Mouse (Mus musculus) liver, embryonic 11.5 days (tissue): ENCODE results near the gene Utf1. TPM values are rescaled to one million over a fixed set of nuclear protein-coding genes. Genes with fewer than 3 reads are reported as not detected.

Source experiments
- ATAC-seq: fragments of 200-750 bp; cut with Nextera tagmentation; replicated peaks from 2 replicates; pipeline ENCODE4 v1.8.0; 2017; ENCODE audit warnings: moderate number of reproducible peaks, mild to moderate bottlenecking, moderate TSS enrichment, moderate library complexity; ENCODE audit not compliant: low FRiP score
- DNase-seq: peaks from one replicate; pipeline ENCODE4 v3.0.0-alpha.2; 2017; ENCODE audit warnings: low spot score
- H3K27ac ChIP-seq: fragments of 300-500 bp; sonication (generic); 2 replicates; pipeline ENCODE4 v1.5.1; 2014; ENCODE audit warnings: mild to moderate bottlenecking, low read depth, low read length, control low read depth
- H3K27me3 ChIP-seq: fragments of 300-500 bp; sonication (generic); replicated peaks from 2 replicates; pipeline ENCODE4 v1.6.1; 2014; ENCODE audit warnings: low read length, mixed read lengths; ENCODE audit not compliant: control insufficient read depth, insufficient read depth
- H3K36me3 ChIP-seq: fragments of 300-500 bp; sonication (generic); 2 replicates; pipeline ENCODE4 v1.6.1; 2014; ENCODE audit warnings: mild to moderate bottlenecking, low read length, moderate library complexity, mixed read lengths; ENCODE audit not compliant: control insufficient read depth, insufficient read depth
- H3K4me1 ChIP-seq: fragments of 300-500 bp; sonication (generic); replicated peaks from 2 replicates; pipeline ENCODE4 v1.6.1; 2014; ENCODE audit warnings: low read length, mixed read lengths; ENCODE audit not compliant: control insufficient read depth, insufficient read depth
- H3K4me2 ChIP-seq: fragments of 300-500 bp; sonication (generic); 2 replicates; pipeline ENCODE4 v1.6.1; 2014; ENCODE audit warnings: mild to moderate bottlenecking, control low read depth, moderate library complexity
- H3K4me3 ChIP-seq: fragments of 300-500 bp; sonication (generic); 2 replicates; pipeline ENCODE4 v1.5.1; 2014; ENCODE audit warnings: low read depth, low read length, control low read depth
- H3K9ac ChIP-seq: fragments of 300-500 bp; sonication (generic); 2 replicates; pipeline ENCODE4 v1.6.1; 2014; ENCODE audit warnings: low read depth, low read length, control low read depth
- H3K9me3 ChIP-seq: fragments of 300-500 bp; sonication (generic); 2 replicates; pipeline ENCODE4 v1.6.1; 2016; ENCODE audit warnings: low read length, inconsistent platforms, mixed read lengths; ENCODE audit not compliant: control insufficient read depth
- WGBS: fragments of 180-500 bp; shearing (Covaris S2); extraction: QIAGEN DNeasy Blood & Tissue Kit; methylation state at CpG from one replicate; pipeline ENCODE4 v1.1.7; 2014; 5-methylcytosine and 5-hydroxymethylcytosine counted together
- microRNA counts: library from miRNA; unstranded; fragments of <30 nt; microRNA quantifications from one replicate; lab custom pipeline; 2015
- microRNA-seq: library from miRNA; unstranded; fragments of <30 nt; microRNA quantifications from one replicate; pipeline ENCODE4, GENCODE M21; 2017; ENCODE audit warnings: borderline number of aligned reads
- polyA plus RNA-seq: library from polyadenylated mRNA; unstranded; fragments of >200 nt; fragmentation: Nextera tagmentation; extraction: Ambion mirVana; gene quantifications from 2 replicates; pipeline ENCODE4 v1.2.1, GENCODE M21; 2014

Gene Utf1
- polyA plus RNA-seq, 1 experiment from 2014 or later, result not detected

- DNase-seq, result no peak
- Histone ChIP-seq H3K27me3 (no peaks in the 10 kb centered on the region), H3K9ac (no peak overlapping the region), H3K36me3 (no peaks in the 10 kb centered on the region), H3K4me1 (no peaks in the 10 kb centered on the region), H3K4me2 (no peak overlapping the region), H3K9me3 (no peaks in the 10 kb centered on the region), H3K4me3 (no peak overlapping the region), H3K27ac (no peak overlapping the region)
- 83% methylated on average over 11 of the region's 11 CpGs for WGBS
- no peak for ATAC-seq
Observed at GRCm38 (mm10) chr7:139984505-139984904, 40.9 kb downstream of the Utf1 start.

GRCm38 (mm10) chr7:139988272-139988671 is 44.7 kb downstream of the Utf1 start:
- Histone ChIP-seq H3K4me3 (no peak overlapping the region), H3K27ac (no peak overlapping the region), H3K9me3 (no peaks in the 10 kb centered on the region), H3K27me3 (no peaks in the 10 kb centered on the region), H3K36me3 (no peaks in the 10 kb centered on the region), H3K4me1 (no peaks in the 10 kb centered on the region), H3K4me2 (no peak overlapping the region), H3K9ac (no peak overlapping the region)
- 77% methylated on average over 9 of the region's 9 CpGs for WGBS
- DNase-seq, result no peak
- ATAC-seq, result no peak

GRCm38 (mm10) chr7:139990864-139991394 is 47.3 kb downstream of the Utf1 start:
- H3K27me3 ChIP-seq, result no peaks in the 10 kb centered on the region
- no peak overlapping the region for H3K27ac ChIP-seq
- H3K36me3 ChIP-seq, result no peaks in the 10 kb centered on the region
- H3K4me2 ChIP-seq, result no peak overlapping the region
- whole genome bisulfite sequencing, result 59% methylated on average over 8 of the region's 8 CpGs
- no peaks in the 10 kb centered on the region for H3K9me3 ChIP-seq
- DNase-seq (no peak), ATAC-seq (no peak)
- H3K9ac ChIP-seq, result no peak overlapping the region
- no peaks in the 10 kb centered on the region for H3K4me1 ChIP-seq
- H3K4me3 ChIP-seq, result no peak overlapping the region

GRCm38 (mm10) chr7:139992406-139992805 is 48.8 kb downstream of the Utf1 start, which contains the start of gene Adam8:
Gene Adam8 (minus strand): TSS chr7:139992562.
- 25% methylated on average over 7 of the region's 7 CpGs for WGBS
- H3K4me2 ChIP-seq, result no peak within 1 kb of the TSS
- H3K9ac ChIP-seq, result no peak within 1 kb of the TSS
- no peak for DNase-seq
- no peaks in the 10 kb centered on the region for H3K36me3 ChIP-seq
- H3K4me1 ChIP-seq, result no peaks in the 10 kb centered on the region
- peak; percentile 73 for ATAC-seq
- H3K27ac ChIP-seq, result no peak within 1 kb of the TSS
- H3K27me3 ChIP-seq, result no peaks in the 10 kb centered on the region
- no peak within 1 kb of the TSS for H3K4me3 ChIP-seq
- no peaks in the 10 kb centered on the region for H3K9me3 ChIP-seq

- H3K27ac ChIP-seq, result no peak overlapping the region
- no peak for DNase-seq
- no peaks in the 10 kb centered on the region for H3K9me3 ChIP-seq
- H3K4me1 ChIP-seq, result no peaks in the 10 kb centered on the region
- H3K9ac ChIP-seq, result no peak overlapping the region
- H3K36me3 ChIP-seq, result peaks cover 4% of the 10 kb centered on the region; the same call in 1 of the 2 replicates
- no peaks in the 10 kb centered on the region for H3K27me3 ChIP-seq
- WGBS, result 86% methylated on average over 6 of the region's 6 CpGs
- H3K4me2 ChIP-seq, result no peak overlapping the region
- no peak overlapping the region for H3K4me3 ChIP-seq
- no peak for ATAC-seq
Observed at GRCm38 (mm10) chr7:139993532-139993931, 49.9 kb downstream of the Utf1 start.

- Histone ChIP-seq H3K27me3 (no peaks in the 10 kb centered on the region), H3K4me2 (no peak overlapping the region), H3K4me1 (no peaks in the 10 kb centered on the region), H3K27ac (no peak overlapping the region), H3K4me3 (no peak overlapping the region), H3K9me3 (no peaks in the 10 kb centered on the region), H3K9ac (no peak overlapping the region), H3K36me3 (peaks cover 10% of the 10 kb centered on the region; the same call in 1 of the 2 replicates)
- 77% methylated on average over 4 of the region's 4 CpGs for WGBS
- DNase-seq (no peak), ATAC-seq (no peak)
Observed at GRCm38 (mm10) chr7:139994202-139994601, 50.6 kb downstream of the Utf1 start.

- no peak for ATAC-seq
- no peaks in the 10 kb centered on the region for H3K27me3 ChIP-seq
- H3K4me3 ChIP-seq, result no peak overlapping the region
- H3K36me3 ChIP-seq, result peaks cover 10% of the 10 kb centered on the region; the same call in 1 of the 2 replicates
- 37% methylated on average over 3 of the region's 3 CpGs for WGBS
- H3K4me2 ChIP-seq, result no peak overlapping the region
- no peak overlapping the region for H3K9ac ChIP-seq
- no peak overlapping the region for H3K27ac ChIP-seq
- H3K9me3 ChIP-seq, result no peaks in the 10 kb centered on the region
- no peaks in the 10 kb centered on the region for H3K4me1 ChIP-seq
- DNase-seq, result peak; percentile 41
Observed at GRCm38 (mm10) chr7:139994676-139995075, 51.1 kb downstream of the Utf1 start.

MicroRNAs encoded within 50 kb of the gene (microRNA counts, 519-probe panel; counts per million panel counts)
- microRNA mmu-miR-202-3p (lab: Ali Mortazavi, UCI) (not detected), microRNA mmu-miR-202-5p (lab: Ali Mortazavi, UCI) (not detected)

Small RNAs within 50 kb of the gene (microRNA-seq; reads per million reads assigned to microRNA genes)
- gene Mir202, result not detected
- gene Mir7062, result 2.1 reads per million
- not detected for gene mmu-mir-7686

Other genes starting within 250 kb of the Utf1 start
- gene Adgra1, start 109.6 kb upstream of the Utf1 start, polyA plus RNA-seq, result 0.08 TPM in 1 of 2 replicates, not detected in the other
- gene Kndc1, start 49.1 kb upstream of the Utf1 start, polyA plus RNA-seq, result not detected in 2 replicates
- gene 6430531B16Rik, start 35.0 kb downstream of the Utf1 start, polyA plus RNA-seq, result not detected in 2 replicates
- 1.1 and 1.4 TPM in 2 replicates for gene Adam8, start 48.8 kb downstream of the Utf1 start, polyA plus RNA-seq
- 41.4 and 44.6 TPM in 2 replicates for gene Zfp511, start 92.6 kb downstream of the Utf1 start, polyA plus RNA-seq
- 45.1 and 52.6 TPM in 2 replicates for gene Tubgcp2, start 92.9 kb downstream of the Utf1 start, polyA plus RNA-seq
- 0.11 TPM in 1 of 2 replicates, not detected in the other for gene Msx3, start 105.3 kb downstream of the Utf1 start, polyA plus RNA-seq
- gene Caly, start 138.8 kb downstream of the Utf1 start, polyA plus RNA-seq, result 0.19 and 0.52 TPM in 2 replicates
- gene Prap1, start 149.6 kb downstream of the Utf1 start, polyA plus RNA-seq, result not detected in 2 replicates
- 12.7 and 13.5 TPM in 2 replicates for gene Fuom, start 158.7 kb downstream of the Utf1 start, polyA plus RNA-seq
- 18.2 and 20.7 TPM in 2 replicates for gene Paox, start 172.0 kb downstream of the Utf1 start, polyA plus RNA-seq
- 119 and 129 TPM in 2 replicates for gene Echs1, start 172.7 kb downstream of the Utf1 start, polyA plus RNA-seq
- gene Mtg1, start 193.8 kb downstream of the Utf1 start, polyA plus RNA-seq, result 41.6 and 46.8 TPM in 2 replicates
- gene Sprn, start 211.1 kb downstream of the Utf1 start, polyA plus RNA-seq, result not detected in 2 replicates
- gene Olfr522, start 221.0 kb downstream of the Utf1 start, polyA plus RNA-seq, result not detected in 2 replicates
- not detected in 2 replicates for gene Olfr523, start 229.4 kb downstream of the Utf1 start, polyA plus RNA-seq